Mouse (Mus musculus): ENCODE results near the gene Tmem129. TPM values are rescaled to one million over a fixed set of nuclear protein-coding genes. Genes with fewer than 3 reads are reported as not detected.
A peak's percentile ranks its signal among the peaks of the same experiment; 100 is the strongest.

Gene Tmem129
- 10 to 100 TPM; 28.6 to 37.7 (median 33.2) TPM for total RNA-seq (2022)

GRCm38 (mm10) chr5:33657787-33658663, at the start of gene Tmem129, which contains the start of gene Tacc3:
Tmem129 (minus strand) TSS chr5:33658416.
Tacc3 (plus strand) TSS chr5:33658128.
- DNase-seq: peak; percentile 99

GRCm38 (mm10) chr5:33707163-33707562, 48.9 kb upstream of the Tmem129 start:
- no peak for DNase-seq

GRCm38 (mm10) chr5:33706350-33706629, 48.1 kb upstream of the Tmem129 start:
- DNase-seq: no peak

GRCm38 (mm10) chr5:33705612-33706349, 47.6 kb upstream of the Tmem129 start:
- DNase-seq: no peak

GRCm38 (mm10) chr5:33704945-33705611, 46.9 kb upstream of the Tmem129 start:
- DNase-seq: no peak

- DNase-seq: no peak
Measured at GRCm38 (mm10) chr5:33703999-33704398, 45.8 kb upstream of the Tmem129 start.

GRCm38 (mm10) chr5:33701832-33702231, 43.6 kb upstream of the Tmem129 start:
- DNase-seq: no peak

- DNase-seq: no peak
Measured at GRCm38 (mm10) chr5:33700010-33700409, 41.8 kb upstream of the Tmem129 start.

GRCm38 (mm10) chr5:33698669-33699068, 40.5 kb upstream of the Tmem129 start:
- DNase-seq: no peak

GRCm38 (mm10) chr5:33697947-33698512, 39.8 kb upstream of the Tmem129 start:
- DNase-seq: no peak

GRCm38 (mm10) chr5:33697534-33697933, 39.3 kb upstream of the Tmem129 start:
- no peak for DNase-seq

GRCm38 (mm10) chr5:33696430-33696829, 38.2 kb upstream of the Tmem129 start:
- DNase-seq: no peak

- no peak for DNase-seq
Measured at GRCm38 (mm10) chr5:33695718-33696121, 37.5 kb upstream of the Tmem129 start.

- no peak for DNase-seq
Measured at GRCm38 (mm10) chr5:33694848-33695717, 36.9 kb upstream of the Tmem129 start.

- DNase-seq: no peak
Measured at GRCm38 (mm10) chr5:33694461-33694847, 36.2 kb upstream of the Tmem129 start.

GRCm38 (mm10) chr5:33692393-33692792, 34.2 kb upstream of the Tmem129 start:
- DNase-seq: no peak

- DNase-seq: no peak
Measured at GRCm38 (mm10) chr5:33689852-33690645, 31.8 kb upstream of the Tmem129 start.

GRCm38 (mm10) chr5:33689221-33689844, 31.1 kb upstream of the Tmem129 start:
- DNase-seq: no peak

GRCm38 (mm10) chr5:33688278-33689220, 30.3 kb upstream of the Tmem129 start:
- DNase-seq: no peak
